8 mouse cellular contexts compared by ENCODE assay signal in genomic region chr6:128143390-128144020, GRCm38 (mm10). TPM values are rescaled to one million over a fixed set of nuclear protein-coding genes. Genes with fewer than 3 reads are reported as not detected.
A peak's percentile ranks its signal among the peaks of the same experiment; 100 is the strongest.
DNase-seq lines count a peak whose midpoint lies in the region; ATAC-seq and TF ChIP-seq lines count a peak whose summit lies in the region.

Gene Tspan9 (minus strand): TSS chr6:128143594.

- WGBS in heart, embryonic 15.5 days: 0% methylated on average over 51 of the region's 56 CpGs
- 1% methylated on average over 44 of the region's 56 CpGs for WGBS in liver, embryonic 16.5 days (ENCODE audit: insufficient replicate concordance)
- under 1% methylated on average over 47 of the region's 56 CpGs for WGBS in neural tube, embryonic 12.5 days

- no peaks in the 10 kb centered on the region for H3K9me3 ChIP-seq in heart, embryonic 15.5 days (replicated peaks)
- no peaks in the 10 kb centered on the region for H3K9me3 ChIP-seq in liver, embryonic 16.5 days (replicated peaks; ENCODE audit: control insufficient read depth, low read length)
- H3K9me3 ChIP-seq in neural tube, embryonic 12.5 days: no peaks in the 10 kb centered on the region

- H3K4me2 ChIP-seq in heart, embryonic 15.5 days: peak within 1 kb of the TSS; percentile 90
- peak within 1 kb of the TSS; percentile 68 for H3K4me2 ChIP-seq in liver, embryonic 16.5 days (ENCODE audit: low read depth, low read length)
- peak within 1 kb of the TSS; percentile 83 for H3K4me2 ChIP-seq in neural tube, embryonic 12.5 days (replicated peaks)

- no peak for TF ChIP-seq CTCF in C2C12 (IDR thresholded peaks at IDR 0.05; ENCODE audit: control insufficient read depth, insufficient read depth, insufficient read length)
- TF ChIP-seq CTCF in bone marrow macrophage, adult 2 months (IDR thresholded peaks at IDR 0.05; ENCODE audit: low read depth, low read length): no peak

- no peaks in the 10 kb centered on the region for H3K36me3 ChIP-seq in C2C12 (ENCODE audit: control insufficient read depth, insufficient read depth)
- H3K36me3 ChIP-seq in heart, embryonic 15.5 days: no peaks in the 10 kb centered on the region
- H3K36me3 ChIP-seq in liver, embryonic 16.5 days (ENCODE audit: control insufficient read depth, insufficient read depth): no peaks in the 10 kb centered on the region
- no peaks in the 10 kb centered on the region for H3K36me3 ChIP-seq in neural tube, embryonic 12.5 days

- H3K9ac ChIP-seq in heart, embryonic 15.5 days: peak within 1 kb of the TSS; percentile 85
- H3K9ac ChIP-seq in liver, embryonic 16.5 days (ENCODE audit: low read depth, low read length): peak within 1 kb of the TSS; percentile 61
- peak within 1 kb of the TSS; percentile 76 for H3K9ac ChIP-seq in neural tube, embryonic 12.5 days

- H3K27me3 ChIP-seq in C2C12 (ENCODE audit: control insufficient read depth, insufficient read depth, insufficient read length): no peaks in the 10 kb centered on the region
- no peaks in the 10 kb centered on the region for H3K27me3 ChIP-seq in heart, embryonic 15.5 days
- peaks cover 14% of the 10 kb centered on the region for H3K27me3 ChIP-seq in liver, embryonic 16.5 days (ENCODE audit: control insufficient read depth, insufficient read depth, low read depth, low read length)
- H3K27me3 ChIP-seq in neural tube, embryonic 12.5 days (replicated peaks): peaks cover 7% of the 10 kb centered on the region; the same call in 1 of the 2 replicates

- DNase-seq in kidney, postnatal 14 days: peak; percentile 90
- DNase-seq in thymus, adult 18-20 months: peak; percentile 35 to 41

- no peak within 1 kb of the TSS for H3K27ac ChIP-seq in bone marrow macrophage, adult 2 months (ENCODE audit: insufficient read depth, low read depth, low read length)
- H3K27ac ChIP-seq in heart, embryonic 15.5 days: peak within 1 kb of the TSS; percentile 91
- no peak within 1 kb of the TSS; the same call in 1 of the 2 replicates for H3K27ac ChIP-seq in liver, embryonic 16.5 days (ENCODE audit: low read length)
- H3K27ac ChIP-seq in neural tube, embryonic 12.5 days: no peak within 1 kb of the TSS

- 0 out of 2 replicates have a peak, but pooled peaks have one; percentile 25 for ATAC-seq in erythroblast, adult 5-6 weeks (replicated peaks; ENCODE audit: low FRiP score, poor library complexity, severe bottlenecking)
- peak; percentile 90 for ATAC-seq in heart, embryonic 15.5 days (replicated peaks; ENCODE audit: insufficient number of reproducible peaks, insufficient read depth, low FRiP score, low read depth)
- peak; percentile 87 for ATAC-seq in liver, embryonic 16.5 days (ENCODE audit: low read depth)
- peak; percentile 91 for ATAC-seq in neural tube, embryonic 12.5 days (ENCODE audit: low FRiP score, low read depth)

- peak within 1 kb of the TSS; percentile 34 for H3K4me3 ChIP-seq in C2C12 (ENCODE audit: insufficient read depth, poor library complexity, severe bottlenecking)
- H3K4me3 ChIP-seq in bone marrow macrophage, adult 2 months (ENCODE audit: insufficient read depth, low read length): peak within 1 kb of the TSS; percentile 55
- peak within 1 kb of the TSS; percentile 81 for H3K4me3 ChIP-seq in heart, embryonic 15.5 days
- peak within 1 kb of the TSS; percentile 56 for H3K4me3 ChIP-seq in liver, embryonic 16.5 days (ENCODE audit: low read depth, low read length)
- H3K4me3 ChIP-seq in neural tube, embryonic 12.5 days: peak within 1 kb of the TSS; percentile 69

- no peak for TF ChIP-seq POLR2A in bone marrow macrophage, adult 2 months (IDR thresholded peaks at IDR 0.05; ENCODE audit: borderline replicate concordance, low read depth, low read length)

- H3K79me2 ChIP-seq in C2C12 (ENCODE audit: control insufficient read depth, insufficient read depth): no peaks in the 10 kb centered on the region

- H3ac ChIP-seq in C2C12 (ENCODE audit: control insufficient read depth, insufficient read length, low read depth): peak within 1 kb of the TSS; percentile 76

- no peaks in the 10 kb centered on the region for H3K79me3 ChIP-seq in C2C12 (ENCODE audit: low read depth)

- H3K4me1 ChIP-seq in bone marrow macrophage, adult 2 months (ENCODE audit: control insufficient read depth, insufficient read depth, low read length): no peaks in the 10 kb centered on the region
- H3K4me1 ChIP-seq in heart, embryonic 15.5 days (replicated peaks): peaks cover 27% of the 10 kb centered on the region
- H3K4me1 ChIP-seq in liver, embryonic 16.5 days (ENCODE audit: control insufficient read depth, low read depth, low read length): peaks cover 7% of the 10 kb centered on the region
- H3K4me1 ChIP-seq in neural tube, embryonic 12.5 days: peaks cover 9% of the 10 kb centered on the region

TF ChIP-seq in C2C12, 6 proteins besides CTCF, POLR2A, EP300 and RAD21:
- no peak for TF ChIP-seq USF1 (IDR thresholded peaks at IDR 0.05; ENCODE audit: low read depth)
- TF ChIP-seq MAX (IDR thresholded peaks at IDR 0.05): no peak
- TF ChIP-seq CEBPB (IDR thresholded peaks at IDR 0.05; ENCODE audit: low read depth): no peak
- no peak for TF ChIP-seq FOSL1 (IDR thresholded peaks at IDR 0.05; ENCODE audit: insufficient read depth, low read length, poor library complexity, severe bottlenecking)
- TF ChIP-seq MYOD1 (IDR thresholded peaks at IDR 0.05; ENCODE audit: control insufficient read depth, insufficient read length, low read depth): no peak
- TF ChIP-seq MYOG (IDR thresholded peaks at IDR 0.05; ENCODE audit: control insufficient read depth, extremely low read depth, insufficient read length): no peak

RNA-seq across cellular contexts. Expression of gene Tspan9, which starts in this region (rescaled TPM):
- 57.6 TPM for polyA plus RNA-seq in C2C12 (2012; fragmentation: generic; extraction: Trizol)
- polyA plus RNA-seq in bone marrow macrophage, adult 2 months (2012; ENCODE audit: insufficient read depth, insufficient read length, missing spikeins): 0.65 and 1.7 TPM in 2 replicates
- total RNA-seq in erythroblast, adult 5-6 weeks (2015; ENCODE audit: low replicate concordance): 0.63 TPM in 1 of 2 replicates, not detected in the other
- total RNA-seq in erythroblast, adult 5-6 weeks (2017; ENCODE audit: low replicate concordance): 0.26 and 0.56 TPM in 2 replicates
- 134 and 142 TPM in 2 replicates for polyA plus RNA-seq in heart, embryonic 15.5 days (2015; fragmentation: Nextera tagmentation; extraction: Ambion mirVana)
- polyA plus RNA-seq in liver, embryonic 16.5 days (2015; fragmentation: Nextera tagmentation; extraction: Ambion mirVana): 23.3 and 25.8 TPM in 2 replicates
- 57.5 and 58.4 TPM in 2 replicates for polyA plus RNA-seq in neural tube, embryonic 12.5 days (2016; fragmentation: Nextera tagmentation; extraction: Ambion mirVana)

Comparison
In these comparisons a context has a peak if more than half of its experiments do, and no peak if none do; other contexts are left out.
1. Peak in ATAC-seq in erythroblast, adult 5-6 weeks; RNA of the gene not detected or under 1 TPM.
2. ATAC-seq: peak in every context shown above with its lines; median percentile 91 in neural tube, embryonic 12.5 days; 90 in heart, embryonic 15.5 days; 87 in liver, embryonic 16.5 days; 25 in erythroblast, adult 5-6 weeks.